Mouse (Mus musculus): ENCODE measurements around the gene Klhl31. TPM values are rescaled to one million over a fixed set of nuclear protein-coding genes. Genes with fewer than 3 reads are reported as not detected.

Klhl31 gene
- polyA plus RNA-seq, 1 experiment from 2014 or later, result 1.4 TPM

DNA sequence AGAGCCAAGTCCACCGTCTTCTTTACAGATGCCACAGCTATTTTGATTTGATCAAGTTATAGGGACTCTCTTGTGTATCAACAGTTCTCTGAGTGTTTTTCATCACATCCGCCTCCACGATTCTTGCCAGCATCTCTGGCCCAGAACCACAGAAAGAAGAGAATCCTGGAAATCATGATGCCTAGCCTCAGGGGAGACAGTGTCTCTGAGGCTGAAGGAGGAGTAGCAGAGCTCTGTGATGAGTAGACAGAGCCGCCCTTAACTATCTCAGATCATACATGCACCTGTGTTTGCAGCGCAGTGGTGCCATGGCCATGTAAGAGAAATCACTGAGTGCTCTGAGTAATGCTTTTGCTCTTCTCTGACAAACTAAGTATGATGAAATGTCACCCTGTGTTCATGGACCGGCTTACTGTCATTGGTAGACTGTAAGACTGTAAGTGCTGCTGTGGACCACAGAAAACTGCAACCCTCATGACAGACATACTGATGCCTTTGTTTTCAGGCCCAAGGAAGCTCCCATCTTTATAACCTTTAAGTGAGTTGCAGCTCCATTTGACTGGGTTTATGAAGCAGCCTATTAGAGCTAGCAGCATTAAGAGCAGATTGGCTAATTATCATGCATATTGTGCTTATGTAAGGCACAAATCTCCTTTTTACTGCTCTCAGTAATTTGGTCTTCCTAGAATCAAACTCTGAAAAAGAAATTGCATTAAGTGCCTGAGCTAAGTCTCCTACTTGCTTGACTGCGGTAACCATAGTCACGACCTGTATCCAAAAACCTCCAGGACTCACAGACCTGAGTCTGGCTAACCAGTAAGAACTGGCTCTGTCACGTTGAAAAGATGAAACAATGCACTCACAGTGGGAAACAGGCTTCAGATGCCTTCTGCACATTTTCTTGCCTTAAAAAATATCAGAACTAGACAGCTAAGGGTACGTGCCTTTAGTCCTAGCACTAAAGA lies 33.7 kb upstream of the Klhl31 start:
- Histone ChIP-seq H3K36me3 (ENCODE audit: control insufficient read depth, insufficient read depth) (no peaks in the 10 kb centered on the region), H3K9me3 (replicated peaks; ENCODE audit: control insufficient read depth, low read length) (no peaks in the 10 kb centered on the region), H3K9ac (ENCODE audit: low read depth, low read length) (no peak overlapping the region), H3K27ac (ENCODE audit: low read length) (no peak overlapping the region), H3K4me2 (ENCODE audit: low read depth, low read length) (no peak overlapping the region), H3K4me3 (ENCODE audit: low read depth, low read length) (no peak overlapping the region), H3K27me3 (ENCODE audit: control insufficient read depth, insufficient read depth, low read depth, low read length) (no peaks in the 10 kb centered on the region), H3K4me1 (ENCODE audit: control insufficient read depth, low read depth, low read length) (no peaks in the 10 kb centered on the region)
- ATAC-seq (ENCODE audit: low read depth), result no peak
- 64% methylated on average over 10 of the region's 10 CpGs for WGBS (ENCODE audit: insufficient replicate concordance)

DNA sequence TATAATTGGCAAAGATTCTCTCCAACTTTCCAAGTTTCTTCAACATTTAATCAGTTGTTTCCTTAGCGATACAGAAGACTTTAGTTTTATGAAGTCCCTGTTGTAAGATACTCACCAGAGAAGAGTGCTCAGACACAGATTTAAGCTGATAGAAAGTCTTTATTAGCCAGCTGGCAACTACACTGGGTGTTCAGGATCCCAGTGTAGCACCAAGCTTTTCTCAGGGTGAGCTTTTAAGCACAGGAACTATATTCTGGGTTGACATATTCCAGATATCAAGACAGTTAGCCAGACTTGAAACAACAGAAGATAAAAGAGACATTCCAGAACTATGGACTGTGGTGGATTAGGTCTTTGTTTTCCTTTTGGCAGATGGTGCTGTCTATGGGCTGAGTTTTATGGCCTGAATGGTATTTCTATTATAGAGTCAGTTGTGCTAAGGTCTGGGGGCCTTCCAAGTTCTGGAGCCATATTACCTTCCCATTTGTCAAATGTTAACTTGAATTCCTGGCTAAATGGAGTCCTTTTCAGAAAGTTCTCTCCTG lies 32.3 kb upstream of the Klhl31 start:
- Histone ChIP-seq H3K27ac (ENCODE audit: low read length) (no peak overlapping the region), H3K9ac (ENCODE audit: low read depth, low read length) (no peak overlapping the region), H3K4me3 (ENCODE audit: low read depth, low read length) (no peak overlapping the region), H3K9me3 (replicated peaks; ENCODE audit: control insufficient read depth, low read length) (no peaks in the 10 kb centered on the region), H3K4me1 (ENCODE audit: control insufficient read depth, low read depth, low read length) (no peaks in the 10 kb centered on the region), H3K27me3 (ENCODE audit: control insufficient read depth, insufficient read depth, low read depth, low read length) (no peaks in the 10 kb centered on the region), H3K4me2 (ENCODE audit: low read depth, low read length) (no peak overlapping the region), H3K36me3 (ENCODE audit: control insufficient read depth, insufficient read depth) (no peaks in the 10 kb centered on the region)
- no peak for ATAC-seq (ENCODE audit: low read depth)
- WGBS (ENCODE audit: insufficient replicate concordance), result 70% methylated on average over 1 of the region's 1 CpGs

DNA sequence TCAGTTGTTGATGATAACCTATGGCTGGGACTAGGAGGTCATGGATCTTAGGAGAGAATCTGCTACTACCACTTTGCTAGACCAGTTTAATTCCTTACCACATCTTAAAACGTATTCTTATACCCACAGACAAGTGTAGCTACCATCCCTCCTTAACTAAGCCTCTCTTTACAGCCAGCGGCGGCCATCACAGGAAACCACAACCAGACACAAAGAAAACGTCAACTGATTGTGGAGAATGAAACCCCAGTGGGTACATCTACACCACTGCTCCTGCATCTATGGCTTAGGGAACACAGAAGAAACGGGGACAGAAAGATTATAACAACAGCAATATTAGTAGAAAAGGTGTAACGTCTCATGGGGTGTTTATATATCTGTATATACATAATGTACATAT lies 29.0 kb upstream of the Klhl31 start:
- no peak overlapping the region for H3K4me3 ChIP-seq (ENCODE audit: low read depth, low read length)
- 26% methylated on average over 6 of the region's 6 CpGs for WGBS (ENCODE audit: insufficient replicate concordance)
- ATAC-seq (ENCODE audit: low read depth), result no peak

DNA sequence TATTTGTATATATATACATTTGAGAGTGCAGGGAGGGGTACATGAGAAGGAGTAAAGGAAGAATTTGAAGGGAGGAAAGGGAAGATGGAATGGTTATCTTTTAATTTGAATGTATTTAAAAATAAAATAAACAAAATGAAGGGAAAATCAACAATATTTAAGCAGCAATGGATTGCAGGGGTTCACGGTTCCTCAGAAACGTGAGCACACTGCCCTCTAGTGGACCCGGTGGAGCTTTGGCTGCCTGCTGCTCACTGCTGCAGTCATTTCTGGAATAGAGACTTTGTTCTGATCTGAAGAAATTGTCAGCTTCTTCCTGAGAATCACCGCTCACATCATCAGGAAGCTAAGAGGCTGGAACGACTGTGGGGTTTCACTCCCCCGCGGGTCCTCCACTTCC lies 28.5 kb upstream of the Klhl31 start:
- Histone ChIP-seq H3K4me3 (ENCODE audit: low read depth, low read length) (no peak overlapping the region), H3K9ac (ENCODE audit: low read depth, low read length) (no peak overlapping the region), H3K36me3 (ENCODE audit: control insufficient read depth, insufficient read depth) (no peaks in the 10 kb centered on the region), H3K27me3 (ENCODE audit: control insufficient read depth, insufficient read depth, low read depth, low read length) (no peaks in the 10 kb centered on the region), H3K4me2 (ENCODE audit: low read depth, low read length) (no peak overlapping the region), H3K9me3 (replicated peaks; ENCODE audit: control insufficient read depth, low read length) (no peaks in the 10 kb centered on the region), H3K4me1 (ENCODE audit: control insufficient read depth, low read depth, low read length) (no peaks in the 10 kb centered on the region), H3K27ac (ENCODE audit: low read length) (no peak overlapping the region)
- ATAC-seq (ENCODE audit: low read depth), result no peak
- 14% methylated on average over 5 of the region's 7 CpGs for WGBS (ENCODE audit: insufficient replicate concordance)

More for the DNA sequence above, 29.0 kb upstream of the Klhl31 start:
- Histone ChIP-seq H3K4me2 (ENCODE audit: low read depth, low read length) (no peak overlapping the region), H3K36me3 (ENCODE audit: control insufficient read depth, insufficient read depth) (no peaks in the 10 kb centered on the region), H3K27me3 (ENCODE audit: control insufficient read depth, insufficient read depth, low read depth, low read length) (no peaks in the 10 kb centered on the region), H3K4me1 (ENCODE audit: control insufficient read depth, low read depth, low read length) (no peaks in the 10 kb centered on the region), H3K9me3 (replicated peaks; ENCODE audit: control insufficient read depth, low read length) (no peaks in the 10 kb centered on the region), H3K9ac (ENCODE audit: low read depth, low read length) (no peak overlapping the region), H3K27ac (ENCODE audit: low read length) (no peak overlapping the region)

DNA sequence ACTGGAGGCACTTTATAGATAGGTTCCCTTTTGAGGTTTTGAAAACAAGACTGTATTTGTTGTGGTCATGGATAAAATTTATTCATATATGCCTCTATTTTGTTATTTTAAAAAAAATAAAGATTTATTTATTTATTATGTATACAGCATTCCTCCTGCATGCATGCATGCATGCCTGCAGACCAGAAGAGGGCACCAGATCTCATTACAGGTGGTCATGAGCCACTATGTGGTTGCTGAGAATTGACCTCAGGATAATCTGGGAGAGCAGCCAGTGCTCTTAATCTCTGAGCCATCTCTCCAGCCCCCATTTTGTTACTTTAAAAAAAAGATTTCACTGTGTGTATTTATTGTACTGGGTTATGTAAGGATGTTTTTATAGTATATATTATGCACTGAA lies 25.5 kb upstream of the Klhl31 start:
- Histone ChIP-seq H3K27ac (ENCODE audit: low read length) (no peak overlapping the region), H3K36me3 (ENCODE audit: control insufficient read depth, insufficient read depth) (no peaks in the 10 kb centered on the region), H3K9ac (ENCODE audit: low read depth, low read length) (no peak overlapping the region), H3K9me3 (replicated peaks; ENCODE audit: control insufficient read depth, low read length) (no peaks in the 10 kb centered on the region), H3K4me3 (ENCODE audit: low read depth, low read length) (no peak overlapping the region), H3K4me1 (ENCODE audit: control insufficient read depth, low read depth, low read length) (no peaks in the 10 kb centered on the region), H3K4me2 (ENCODE audit: low read depth, low read length) (no peak overlapping the region), H3K27me3 (ENCODE audit: control insufficient read depth, insufficient read depth, low read depth, low read length) (no peaks in the 10 kb centered on the region)
- ATAC-seq (ENCODE audit: low read depth), result no peak

DNA sequence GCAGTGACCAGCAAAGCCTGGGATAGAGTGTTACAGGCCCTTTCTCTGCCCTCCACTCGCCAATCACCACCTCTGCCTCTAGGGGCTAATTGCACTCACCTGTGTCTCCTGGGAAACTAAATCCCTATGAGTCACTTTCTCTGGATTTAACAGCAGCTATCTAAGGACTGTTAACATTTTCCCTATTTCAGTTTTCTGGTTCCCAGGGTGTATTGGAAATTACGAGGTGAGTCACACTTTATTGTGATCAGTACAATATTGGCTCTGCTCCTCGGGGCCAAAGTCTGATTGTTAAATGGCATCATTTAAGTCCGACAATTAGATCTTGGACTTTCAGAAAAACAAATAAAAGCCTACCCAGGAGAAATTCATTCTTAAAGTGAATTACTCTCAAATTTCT lies 24.0 kb upstream of the Klhl31 start:
- 63% methylated on average over 4 of the region's 4 CpGs for WGBS (ENCODE audit: insufficient replicate concordance)
- Histone ChIP-seq H3K4me1 (ENCODE audit: control insufficient read depth, low read depth, low read length) (no peaks in the 10 kb centered on the region), H3K36me3 (ENCODE audit: control insufficient read depth, insufficient read depth) (no peaks in the 10 kb centered on the region), H3K9ac (ENCODE audit: low read depth, low read length) (no peak overlapping the region), H3K4me3 (ENCODE audit: low read depth, low read length) (no peak overlapping the region), H3K9me3 (replicated peaks; ENCODE audit: control insufficient read depth, low read length) (no peaks in the 10 kb centered on the region), H3K27me3 (ENCODE audit: control insufficient read depth, insufficient read depth, low read depth, low read length) (no peaks in the 10 kb centered on the region), H3K27ac (ENCODE audit: low read length) (no peak overlapping the region), H3K4me2 (ENCODE audit: low read depth, low read length) (no peak overlapping the region)
- no peak for ATAC-seq (ENCODE audit: low read depth)

DNA sequence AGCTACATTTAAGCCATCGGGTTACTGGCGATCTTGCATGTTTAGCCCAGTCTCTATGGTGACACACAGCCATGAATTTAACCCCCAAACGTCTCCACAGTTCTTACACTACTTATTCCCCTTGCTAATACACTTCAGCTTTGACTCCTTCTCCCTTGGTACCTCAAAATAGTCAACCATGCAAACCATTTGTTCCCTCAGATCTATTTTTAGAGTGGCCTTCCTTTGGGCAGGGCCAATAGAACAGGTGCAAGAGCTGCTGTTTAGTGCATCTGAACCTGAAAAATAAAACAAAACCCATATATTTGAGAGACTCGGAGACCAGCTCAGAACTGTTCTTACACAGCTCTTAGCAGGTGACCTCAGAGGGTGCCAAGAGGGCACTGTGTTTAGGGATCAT lies 20.4 kb upstream of the Klhl31 start:
- no peaks in the 10 kb centered on the region for H3K9me3 ChIP-seq (replicated peaks; ENCODE audit: control insufficient read depth, low read length)
- H3K9ac ChIP-seq (ENCODE audit: low read depth, low read length), result no peak overlapping the region
- no peak overlapping the region for H3K27ac ChIP-seq (ENCODE audit: low read length)
- H3K36me3 ChIP-seq (ENCODE audit: control insufficient read depth, insufficient read depth), result no peaks in the 10 kb centered on the region
- H3K4me2 ChIP-seq (ENCODE audit: low read depth, low read length), result no peak overlapping the region
- H3K4me3 ChIP-seq (ENCODE audit: low read depth, low read length), result no peak overlapping the region
- H3K4me1 ChIP-seq (ENCODE audit: control insufficient read depth, low read depth, low read length), result no peaks in the 10 kb centered on the region
- no peaks in the 10 kb centered on the region for H3K27me3 ChIP-seq (ENCODE audit: control insufficient read depth, insufficient read depth, low read depth, low read length)
- 56% methylated on average over 4 of the region's 4 CpGs for WGBS (ENCODE audit: insufficient replicate concordance)
- no peak for ATAC-seq (ENCODE audit: low read depth)

DNA sequence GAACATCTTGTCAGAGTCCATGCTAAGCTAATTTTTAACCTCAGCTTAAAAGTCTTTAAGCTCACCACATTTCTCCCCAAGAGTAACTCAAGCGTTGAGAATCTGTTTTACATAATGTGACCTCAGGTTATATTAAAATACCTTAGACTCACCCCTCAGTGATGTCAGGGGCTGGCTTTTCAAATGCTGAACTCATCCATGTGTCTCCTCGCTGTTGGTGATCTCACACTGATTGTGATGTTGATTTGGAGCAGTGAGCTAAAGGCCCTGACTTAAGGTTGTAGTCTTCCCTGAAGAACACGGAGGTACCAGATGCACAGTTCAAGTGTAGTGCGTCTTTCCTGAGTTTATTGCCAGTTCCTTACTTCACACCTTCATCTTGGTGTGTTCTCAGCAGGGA lies 19.5 kb upstream of the Klhl31 start:
- H3K4me3 ChIP-seq (ENCODE audit: low read depth, low read length), result no peak overlapping the region
- H3K4me2 ChIP-seq (ENCODE audit: low read depth, low read length), result no peak overlapping the region
- no peaks in the 10 kb centered on the region for H3K36me3 ChIP-seq (ENCODE audit: control insufficient read depth, insufficient read depth)
- no peaks in the 10 kb centered on the region for H3K4me1 ChIP-seq (ENCODE audit: control insufficient read depth, low read depth, low read length)
- no peak for ATAC-seq (ENCODE audit: low read depth)
- no peak overlapping the region for H3K9ac ChIP-seq (ENCODE audit: low read depth, low read length)
- no peak overlapping the region for H3K27ac ChIP-seq (ENCODE audit: low read length)
- H3K9me3 ChIP-seq (replicated peaks; ENCODE audit: control insufficient read depth, low read length), result no peaks in the 10 kb centered on the region
- H3K27me3 ChIP-seq (ENCODE audit: control insufficient read depth, insufficient read depth, low read depth, low read length), result no peaks in the 10 kb centered on the region
- 57% methylated on average over 4 of the region's 4 CpGs for WGBS (ENCODE audit: insufficient replicate concordance)

DNA sequence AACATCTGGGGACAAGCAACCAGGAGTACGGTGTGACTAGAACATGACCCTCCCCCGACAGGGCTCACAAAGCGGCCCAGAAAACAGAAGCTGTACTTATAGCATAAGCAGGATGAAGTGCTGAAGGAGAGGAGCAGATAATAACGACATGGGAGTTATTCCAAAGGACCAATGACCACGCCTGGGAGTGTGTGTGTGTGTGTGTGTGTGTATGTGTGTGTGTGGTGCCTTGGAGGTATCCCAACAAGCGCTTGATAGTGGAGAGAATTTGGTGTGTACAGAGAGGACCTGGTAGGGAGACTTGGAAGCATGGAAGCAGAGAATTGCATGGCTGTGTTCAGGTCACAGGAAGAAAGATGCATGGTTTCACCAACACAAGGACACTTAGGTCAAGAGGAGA lies 18.5 kb upstream of the Klhl31 start:
- ATAC-seq (ENCODE audit: low read depth), result no peak
- no peak overlapping the region for H3K4me3 ChIP-seq (ENCODE audit: low read depth, low read length)
- no peaks in the 10 kb centered on the region for H3K27me3 ChIP-seq (ENCODE audit: control insufficient read depth, insufficient read depth, low read depth, low read length)
- H3K36me3 ChIP-seq (ENCODE audit: control insufficient read depth, insufficient read depth), result no peaks in the 10 kb centered on the region
- no peaks in the 10 kb centered on the region for H3K4me1 ChIP-seq (ENCODE audit: control insufficient read depth, low read depth, low read length)
- WGBS (ENCODE audit: insufficient replicate concordance), result 46% methylated on average over 6 of the region's 6 CpGs
- no peak overlapping the region for H3K27ac ChIP-seq (ENCODE audit: low read length)
- H3K9me3 ChIP-seq (replicated peaks; ENCODE audit: control insufficient read depth, low read length), result no peaks in the 10 kb centered on the region
- H3K9ac ChIP-seq (ENCODE audit: low read depth, low read length), result no peak overlapping the region
- no peak overlapping the region for H3K4me2 ChIP-seq (ENCODE audit: low read depth, low read length)
